8 mouse cellular contexts compared by ENCODE assay signal in genomic region chr16:93712189-93712885, GRCm38 (mm10). TPM values are rescaled to one million over a fixed set of nuclear protein-coding genes. Genes with fewer than 3 reads are reported as not detected.
DNase-seq lines count a peak whose midpoint lies in the region; ATAC-seq and TF ChIP-seq lines count a peak whose summit lies in the region.

No protein-coding gene starts in this region.

- no peak for DNase-seq in kidney, postnatal 10 days
- peak; percentile 16 for DNase-seq in ES-CJ7 (ENCODE audit: low read depth, low spot score)
- DNase-seq in frontal cortex, adult 2 months (ENCODE audit: extremely low spot score in 1 of 2, low spot score in 1 of 2): no peak
- no peak for DNase-seq in left cerebral cortex, postnatal 10 days (ENCODE audit: extremely low spot score in 1 of 2, low spot score in 2 of 2)

- peaks cover 6% of the 10 kb centered on the region for H3K27me3 ChIP-seq in kidney, embryonic 16.5 days (ENCODE audit: insufficient read depth, low read length)
- H3K27me3 ChIP-seq in intestine, embryonic 15.5 days (replicated peaks): no peaks in the 10 kb centered on the region
- peaks cover 7% of the 10 kb centered on the region; the same call in 1 of the 2 replicates for H3K27me3 ChIP-seq in neural tube, embryonic 12.5 days (replicated peaks)

- TF ChIP-seq CTCF in cortical plate, adult 2 months (IDR thresholded peaks at IDR 0.05; ENCODE audit: extremely low read depth, insufficient read depth, low read length): no peak

- H3K27ac ChIP-seq in kidney, embryonic 16.5 days (ENCODE audit: low read length): 0 out of 2 replicates have a peak overlapping the region, but pooled peaks have one; percentile 13
- peak overlapping the region; percentile 97 for H3K27ac ChIP-seq in cortical plate, adult 2 months (ENCODE audit: insufficient read depth, low read length)
- 0 out of 2 replicates have a peak overlapping the region, but pooled peaks have one; percentile 19 for H3K27ac ChIP-seq in intestine, embryonic 15.5 days
- peak overlapping the region; percentile 62 for H3K27ac ChIP-seq in neural tube, embryonic 12.5 days

- H3K9me3 ChIP-seq in kidney, embryonic 16.5 days (ENCODE audit: low read length): 0 out of 2 replicates have a peak, but pooled peaks cover 3% of the 10 kb centered on the region
- H3K9me3 ChIP-seq in intestine, embryonic 15.5 days: no peaks in the 10 kb centered on the region
- no peaks in the 10 kb centered on the region for H3K9me3 ChIP-seq in neural tube, embryonic 12.5 days

- 10% methylated on average over 31 of the region's 31 CpGs for WGBS in kidney, embryonic 16.5 days
- WGBS in intestine, embryonic 15.5 days: 10% methylated on average over 31 of the region's 31 CpGs
- 13% methylated on average over 31 of the region's 31 CpGs for WGBS in neural tube, embryonic 12.5 days

- ATAC-seq in kidney, embryonic 16.5 days (ENCODE audit: low FRiP score, low TSS enrichment): no peak
- ATAC-seq in intestine, embryonic 15.5 days: no peak
- ATAC-seq in neural tube, embryonic 12.5 days (ENCODE audit: low FRiP score, low read depth): no peak; the same call in 1 of the 2 replicates

- H3K4me2 ChIP-seq in kidney, embryonic 16.5 days (replicated peaks; ENCODE audit: low read depth, low read length): peak overlapping the region; percentile 94
- peak overlapping the region; percentile 83 for H3K4me2 ChIP-seq in intestine, embryonic 15.5 days (replicated peaks)
- peak overlapping the region; percentile 88 for H3K4me2 ChIP-seq in neural tube, embryonic 12.5 days (replicated peaks)

- intact Hi-C loops in left cerebral cortex, postnatal 10 days (cut with DNase I): loop anchor here (5.0 kb wide), 1 partner anchor 75 kb away; no protein-coding TSS in a partner anchor

- H3K4me3 ChIP-seq in kidney, embryonic 16.5 days (ENCODE audit: low read length): peak overlapping the region; percentile 78
- H3K4me3 ChIP-seq in cortical plate, adult 2 months (ENCODE audit: insufficient read depth, low read length): peak overlapping the region; percentile 89
- peak overlapping the region; percentile 74 for H3K4me3 ChIP-seq in intestine, embryonic 15.5 days (replicated peaks)
- peak overlapping the region; percentile 81 for H3K4me3 ChIP-seq in neural tube, embryonic 12.5 days

- peak overlapping the region; percentile 83 for H3K9ac ChIP-seq in kidney, embryonic 16.5 days (replicated peaks; ENCODE audit: low read length)
- H3K9ac ChIP-seq in intestine, embryonic 15.5 days: peak overlapping the region; percentile 69
- H3K9ac ChIP-seq in neural tube, embryonic 12.5 days: peak overlapping the region; percentile 88

- TF ChIP-seq POLR2A in cortical plate, adult 2 months (IDR thresholded peaks at IDR 0.05; ENCODE audit: extremely low read depth, insufficient read depth, low read length): no peak

- H3K36me3 ChIP-seq in kidney, embryonic 16.5 days (ENCODE audit: insufficient read depth, low read length): no peaks in the 10 kb centered on the region
- H3K36me3 ChIP-seq in intestine, embryonic 15.5 days: no peaks in the 10 kb centered on the region
- no peaks in the 10 kb centered on the region for H3K36me3 ChIP-seq in neural tube, embryonic 12.5 days

- H3K4me1 ChIP-seq in kidney, embryonic 16.5 days (ENCODE audit: insufficient read depth, low read length): peaks cover 20% of the 10 kb centered on the region; the same call in 1 of the 2 replicates
- peaks cover 7% of the 10 kb centered on the region; the same call in 1 of the 2 replicates for H3K4me1 ChIP-seq in cortical plate, adult 2 months (ENCODE audit: control insufficient read depth, insufficient read depth, low read length)
- H3K4me1 ChIP-seq in intestine, embryonic 15.5 days (replicated peaks): peaks cover 8% of the 10 kb centered on the region; the same call in 1 of the 2 replicates
- peaks cover 22% of the 10 kb centered on the region for H3K4me1 ChIP-seq in neural tube, embryonic 12.5 days

RNA-seq across cellular contexts. Expression of gene Dop1b, which starts 0.6 kb away (rescaled TPM):
- 30.1 and 35.0 TPM in 2 replicates for polyA plus RNA-seq in kidney, embryonic 16.5 days (2015; fragmentation: Nextera tagmentation; extraction: Ambion mirVana)
- 89.3 and 92.9 TPM in 2 replicates for polyA plus RNA-seq in cortical plate, adult 2 months (2012; rRNA removed)
- polyA plus RNA-seq in intestine, embryonic 15.5 days (2015; fragmentation: Nextera tagmentation; extraction: Ambion mirVana): 11.6 and 14.4 TPM in 2 replicates
- 22.5 and 27.1 TPM in 2 replicates for polyA plus RNA-seq in neural tube, embryonic 12.5 days (2016; fragmentation: Nextera tagmentation; extraction: Ambion mirVana)
- 62.8 and 70.8 TPM in 2 replicates for polyA plus RNA-seq in frontal cortex, adult 2 months (2012; rRNA removed)
- 10 to 100 TPM; 90.0 to 99.6 TPM for total RNA-seq in left cerebral cortex, postnatal 10 days (2021)

RNA-seq across cellular contexts. Expression of gene Cbr3, which starts 29.3 kb away (rescaled TPM):
- 7.6 and 8.6 TPM in 2 replicates for polyA plus RNA-seq in kidney, embryonic 16.5 days (2015; fragmentation: Nextera tagmentation; extraction: Ambion mirVana)
- polyA plus RNA-seq in cortical plate, adult 2 months (2012; rRNA removed): 18.5 and 22.1 TPM in 2 replicates
- 2.1 and 2.4 TPM in 2 replicates for polyA plus RNA-seq in intestine, embryonic 15.5 days (2015; fragmentation: Nextera tagmentation; extraction: Ambion mirVana)
- polyA plus RNA-seq in neural tube, embryonic 12.5 days (2016; fragmentation: Nextera tagmentation; extraction: Ambion mirVana): 0.79 and 1.1 TPM in 2 replicates
- 17.9 and 19.1 TPM in 2 replicates for polyA plus RNA-seq in frontal cortex, adult 2 months (2012; rRNA removed)
- total RNA-seq in left cerebral cortex, postnatal 10 days (2021): 1 to 10 TPM; 9.5 to 9.6 TPM

Comparison
In these comparisons a context has a peak if more than half of its experiments do, and no peak if none do; other contexts are left out.
1. H3K27ac ChIP-seq: peak in every context shown above with its lines; median percentile 97 in cortical plate, adult 2 months; 62 in neural tube, embryonic 12.5 days; 19 in intestine, embryonic 15.5 days; 13 in kidney, embryonic 16.5 days.